Mouse (Mus musculus): ENCODE data around the gene Scfd2. TPM values are rescaled to one million over a fixed set of nuclear protein-coding genes. Genes with fewer than 3 reads are reported as not detected.

Gene Scfd2
- polyA plus RNA-seq, 1 experiment = 0.18 TPM

DNA sequence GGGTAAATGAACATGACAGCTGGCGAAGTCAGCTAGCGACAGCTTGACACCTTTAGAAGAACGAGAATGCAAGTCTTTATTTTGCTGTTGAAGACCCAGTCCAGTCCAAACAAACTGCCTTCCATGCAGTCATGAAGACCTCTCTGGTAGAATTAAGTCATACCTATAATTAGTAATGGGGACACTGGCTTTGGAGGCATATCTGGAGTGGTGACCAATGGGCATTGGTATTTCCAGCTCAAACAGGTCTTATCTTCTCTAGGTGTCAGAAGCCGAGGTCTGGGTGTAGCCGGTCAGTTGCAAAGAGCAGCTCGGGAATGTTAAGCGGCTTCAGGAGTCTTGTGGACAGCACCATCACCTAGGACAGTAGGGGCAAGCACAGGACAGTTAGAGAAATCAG is 325.5 kb downstream of the Scfd2 start:
- no peak overlapping the region for H3K4me3 ChIP-seq (replicated peaks)
- H3K36me3 ChIP-seq (ENCODE audit: control insufficient read depth) = no peaks in the 10 kb centered on the region
- TF ChIP-seq TAL1 (IDR thresholded peaks at IDR 0.05; ENCODE audit: low read length) (no peak), GATA1 (IDR thresholded peaks at IDR 0.05; ENCODE audit: low read length) (no peak)
- no peaks in the 10 kb centered on the region for H3K4me1 ChIP-seq (ENCODE audit: control insufficient read depth)
- no peaks in the 10 kb centered on the region for H3K9me3 ChIP-seq (ENCODE audit: control insufficient read depth, low read length)
- H3K27me3 ChIP-seq (ENCODE audit: control insufficient read depth) = no peaks in the 10 kb centered on the region

DNA sequence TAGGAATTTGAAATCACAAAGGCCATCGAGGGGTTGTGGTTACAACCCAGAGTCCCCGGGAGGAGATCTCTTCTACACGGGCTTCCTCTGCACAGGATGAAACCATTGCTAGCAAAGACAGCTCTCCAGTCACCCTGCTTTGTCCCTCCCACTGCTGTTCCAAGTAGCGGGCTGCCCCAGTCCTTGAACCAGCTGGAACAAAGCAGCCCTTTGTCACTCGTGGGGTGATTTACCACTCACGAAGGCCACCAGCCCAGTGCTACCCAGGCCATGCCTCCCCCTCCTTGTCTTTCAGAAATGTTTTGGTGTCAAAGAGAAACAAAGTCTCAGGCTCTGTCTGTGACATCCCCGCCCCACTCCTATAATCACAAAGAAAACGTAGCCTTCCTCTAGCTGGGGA is 326.1 kb downstream of the Scfd2 start:
- no peak overlapping the region for H3K4me3 ChIP-seq (replicated peaks)
- no peaks in the 10 kb centered on the region for H3K27me3 ChIP-seq (ENCODE audit: control insufficient read depth)
- TF ChIP-seq GATA1 (IDR thresholded peaks at IDR 0.05; ENCODE audit: low read length) (no peak), TAL1 (IDR thresholded peaks at IDR 0.05; ENCODE audit: low read length) (no peak)
- H3K4me1 ChIP-seq (ENCODE audit: control insufficient read depth) = no peaks in the 10 kb centered on the region
- H3K9me3 ChIP-seq (ENCODE audit: control insufficient read depth, low read length) = no peaks in the 10 kb centered on the region
- H3K36me3 ChIP-seq (ENCODE audit: control insufficient read depth) = no peaks in the 10 kb centered on the region

DNA sequence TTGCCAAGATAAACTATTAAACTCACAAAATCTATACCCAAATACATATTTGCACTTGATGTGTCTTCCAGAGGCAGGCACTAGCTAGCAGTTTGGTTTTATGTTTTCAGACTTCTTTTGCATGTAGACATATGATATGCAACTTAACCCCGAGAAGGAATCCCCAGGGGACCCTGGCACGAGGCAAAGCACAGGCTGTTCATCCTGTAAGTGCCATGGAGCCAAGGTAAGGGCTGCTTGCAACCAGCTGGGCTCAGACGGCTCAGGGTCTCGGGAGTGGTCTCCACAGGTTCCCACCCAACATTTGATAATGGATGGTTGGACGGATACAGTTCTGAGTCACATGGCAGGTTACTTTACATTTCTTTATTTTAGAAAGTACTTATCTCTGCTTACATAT is 327.1 kb downstream of the Scfd2 start:
- no peaks in the 10 kb centered on the region for H3K4me1 ChIP-seq (ENCODE audit: control insufficient read depth)
- no peak for TF ChIP-seq GATA1 (IDR thresholded peaks at IDR 0.05; ENCODE audit: low read length)
- no peak for TF ChIP-seq TAL1 (IDR thresholded peaks at IDR 0.05; ENCODE audit: low read length)
- H3K27me3 ChIP-seq (ENCODE audit: control insufficient read depth) = no peaks in the 10 kb centered on the region
- H3K4me3 ChIP-seq (replicated peaks) = no peak overlapping the region
- no peaks in the 10 kb centered on the region for H3K9me3 ChIP-seq (ENCODE audit: control insufficient read depth, low read length)
- H3K36me3 ChIP-seq (ENCODE audit: control insufficient read depth) = no peaks in the 10 kb centered on the region; the same call in 1 of the 2 replicates

DNA sequence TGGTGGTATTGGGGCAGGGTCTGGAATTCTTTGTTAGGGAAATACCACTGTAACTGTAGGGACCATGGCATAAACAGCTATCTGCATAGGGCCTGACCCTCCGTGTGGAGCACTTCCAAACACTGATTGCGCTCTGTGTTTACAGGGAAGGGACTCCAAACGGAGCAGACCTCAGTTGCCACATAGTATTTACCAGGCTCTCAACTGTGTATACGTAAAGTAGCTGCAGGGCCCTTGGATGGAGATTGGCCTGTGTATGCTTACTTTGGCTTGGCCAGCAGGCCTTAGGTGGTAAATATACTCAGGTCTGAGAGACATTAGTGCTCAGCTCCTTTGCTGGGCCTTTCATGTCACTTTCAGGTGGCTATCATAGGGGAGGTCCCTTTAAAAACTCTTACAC is 329.0 kb downstream of the Scfd2 start:
- TF ChIP-seq TAL1 (IDR thresholded peaks at IDR 0.05; ENCODE audit: low read length) (no peak), GATA1 (IDR thresholded peaks at IDR 0.05; ENCODE audit: low read length) (no peak)
- Histone ChIP-seq H3K36me3 (ENCODE audit: control insufficient read depth) (no peaks in the 10 kb centered on the region; the same call in 1 of the 2 replicates), H3K9me3 (ENCODE audit: control insufficient read depth, low read length) (no peaks in the 10 kb centered on the region), H3K27me3 (ENCODE audit: control insufficient read depth) (no peaks in the 10 kb centered on the region), H3K4me3 (replicated peaks) (no peak overlapping the region), H3K4me1 (ENCODE audit: control insufficient read depth) (no peaks in the 10 kb centered on the region)

DNA sequence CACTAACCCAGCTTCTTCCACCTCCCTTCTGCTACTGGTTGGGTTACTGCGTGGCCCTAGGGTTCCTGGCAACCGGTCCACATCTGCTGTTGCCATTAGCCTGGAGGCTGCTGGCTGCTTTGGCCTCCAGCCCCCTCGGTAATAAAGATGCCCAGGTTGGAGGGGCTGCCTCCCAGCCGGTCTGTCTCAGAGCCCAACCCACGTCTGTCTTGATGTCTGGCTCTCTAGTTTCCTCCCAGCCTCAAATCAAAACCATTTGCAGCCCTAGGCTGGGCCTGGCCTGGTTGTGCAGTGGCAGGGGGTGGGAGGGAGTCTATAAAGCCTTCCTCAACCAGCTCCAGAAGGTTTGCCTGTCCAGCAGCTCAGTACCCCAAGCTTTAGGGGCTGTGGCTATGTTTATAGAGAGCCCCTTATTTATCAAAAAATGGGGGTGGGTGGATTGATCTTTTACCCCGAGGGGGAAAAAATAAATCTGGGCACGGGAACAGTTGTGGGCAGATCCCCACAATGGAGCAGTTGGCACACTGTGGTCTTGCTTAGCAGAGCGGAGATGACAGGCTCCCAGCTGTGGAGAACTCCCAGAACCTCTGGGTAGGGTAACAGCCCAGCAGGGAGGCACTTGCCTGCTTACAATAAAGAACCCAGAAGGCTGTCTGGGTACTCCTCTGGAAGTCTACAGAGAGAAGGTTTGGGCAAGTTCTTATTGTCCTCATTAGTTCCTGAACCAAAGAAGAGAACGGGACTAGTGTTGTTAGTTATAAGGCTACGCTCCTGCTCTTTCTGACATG is 329.8 kb downstream of the Scfd2 start:
- H3K9me3 ChIP-seq (ENCODE audit: control insufficient read depth, low read length) = no peaks in the 10 kb centered on the region
- no peak for TF ChIP-seq GATA1 (IDR thresholded peaks at IDR 0.05; ENCODE audit: low read length)
- no peak for TF ChIP-seq TAL1 (IDR thresholded peaks at IDR 0.05; ENCODE audit: low read length)
- no peaks in the 10 kb centered on the region for H3K4me1 ChIP-seq (ENCODE audit: control insufficient read depth)
- H3K4me3 ChIP-seq (replicated peaks) = no peak overlapping the region
- peaks cover 6% of the 10 kb centered on the region for H3K27me3 ChIP-seq (ENCODE audit: control insufficient read depth)
- no peaks in the 10 kb centered on the region; the same call in 1 of the 2 replicates for H3K36me3 ChIP-seq (ENCODE audit: control insufficient read depth)

DNA sequence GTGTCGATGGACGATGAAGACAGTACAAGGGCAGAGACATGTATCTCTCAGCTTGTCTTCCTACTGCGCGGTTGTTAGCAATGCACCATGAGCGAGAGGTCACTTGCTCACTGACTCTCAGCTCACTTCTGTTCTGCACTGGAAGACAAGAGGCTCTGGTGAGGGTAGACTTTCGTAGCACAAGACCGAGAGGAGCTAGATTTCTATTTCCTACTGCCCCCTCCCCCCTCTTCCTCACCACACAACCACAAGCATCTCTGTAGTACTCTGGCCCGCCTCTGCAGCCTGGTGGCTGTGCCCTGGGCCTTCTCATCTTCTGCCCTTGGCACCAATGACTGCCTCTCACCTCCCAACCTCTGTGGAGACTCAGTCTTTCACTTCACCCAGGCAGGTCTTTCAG is 331.1 kb downstream of the Scfd2 start:
- H3K27me3 ChIP-seq (ENCODE audit: control insufficient read depth) = peaks cover 19% of the 10 kb centered on the region
- no peak overlapping the region for H3K4me3 ChIP-seq (replicated peaks)
- H3K9me3 ChIP-seq (ENCODE audit: control insufficient read depth, low read length) = no peaks in the 10 kb centered on the region
- TF ChIP-seq TAL1 (IDR thresholded peaks at IDR 0.05; ENCODE audit: low read length) (no peak), GATA1 (IDR thresholded peaks at IDR 0.05; ENCODE audit: low read length) (no peak)
- no peaks in the 10 kb centered on the region; the same call in 1 of the 2 replicates for H3K36me3 ChIP-seq (ENCODE audit: control insufficient read depth)
- H3K4me1 ChIP-seq (ENCODE audit: control insufficient read depth) = peaks cover 4% of the 10 kb centered on the region

DNA sequence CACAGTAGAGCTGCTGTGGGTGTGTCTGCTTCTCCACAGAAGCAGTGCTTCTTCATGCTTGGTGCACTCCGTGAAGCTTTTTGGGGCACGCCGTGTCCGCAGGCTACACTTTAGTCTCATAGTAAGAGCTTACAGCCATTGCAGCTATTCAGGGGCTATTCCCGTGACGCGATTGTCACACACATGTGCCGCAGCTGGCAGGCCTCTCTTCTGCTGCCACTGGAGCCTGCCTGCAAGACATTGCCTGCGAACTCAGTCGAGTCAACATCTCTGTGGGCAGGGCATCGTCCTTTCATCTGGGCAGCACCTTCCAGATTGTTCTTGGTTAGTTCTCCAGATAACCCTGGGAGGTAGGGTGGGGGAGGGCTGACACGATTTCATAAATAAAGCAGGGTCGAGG is 331.8 kb downstream of the Scfd2 start:
- Histone ChIP-seq H3K36me3 (ENCODE audit: control insufficient read depth) (no peaks in the 10 kb centered on the region; the same call in 1 of the 2 replicates), H3K27me3 (ENCODE audit: control insufficient read depth) (peaks cover 26% of the 10 kb centered on the region), H3K9me3 (ENCODE audit: control insufficient read depth, low read length) (no peaks in the 10 kb centered on the region), H3K4me1 (ENCODE audit: control insufficient read depth) (peaks cover 11% of the 10 kb centered on the region), H3K4me3 (replicated peaks) (no peak overlapping the region)
- no peak for TF ChIP-seq TAL1 (IDR thresholded peaks at IDR 0.05; ENCODE audit: low read length)

DNA sequence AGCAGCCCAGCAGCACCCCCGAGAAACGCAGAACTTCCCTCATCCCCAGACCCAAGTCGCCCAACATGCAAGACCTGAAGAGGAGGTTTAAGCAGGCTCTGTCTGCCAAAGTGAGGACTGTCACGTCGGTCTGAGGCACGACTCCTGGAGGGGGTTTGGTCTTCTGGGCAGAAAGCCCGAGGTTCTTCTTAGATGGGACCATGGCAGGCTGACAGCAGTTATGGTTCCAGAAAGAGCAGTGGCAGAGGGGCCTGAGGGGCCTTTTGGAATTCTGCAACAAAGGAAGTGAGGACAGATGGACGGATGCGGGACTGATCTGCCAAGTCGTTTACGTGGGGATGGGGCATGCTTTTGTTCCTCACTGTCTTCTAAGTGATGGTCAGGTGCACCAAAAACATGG is 333.1 kb downstream of the Scfd2 start:
- peaks cover 23% of the 10 kb centered on the region for H3K4me1 ChIP-seq (ENCODE audit: control insufficient read depth)
- no peak overlapping the region for H3K4me3 ChIP-seq (replicated peaks)
- H3K9me3 ChIP-seq (ENCODE audit: control insufficient read depth, low read length) = no peaks in the 10 kb centered on the region
- H3K36me3 ChIP-seq (ENCODE audit: control insufficient read depth) = no peaks in the 10 kb centered on the region; the same call in 1 of the 2 replicates
- no peak for TF ChIP-seq GATA1 (IDR thresholded peaks at IDR 0.05; ENCODE audit: low read length)
- peaks cover 40% of the 10 kb centered on the region for H3K27me3 ChIP-seq (ENCODE audit: control insufficient read depth)

DNA sequence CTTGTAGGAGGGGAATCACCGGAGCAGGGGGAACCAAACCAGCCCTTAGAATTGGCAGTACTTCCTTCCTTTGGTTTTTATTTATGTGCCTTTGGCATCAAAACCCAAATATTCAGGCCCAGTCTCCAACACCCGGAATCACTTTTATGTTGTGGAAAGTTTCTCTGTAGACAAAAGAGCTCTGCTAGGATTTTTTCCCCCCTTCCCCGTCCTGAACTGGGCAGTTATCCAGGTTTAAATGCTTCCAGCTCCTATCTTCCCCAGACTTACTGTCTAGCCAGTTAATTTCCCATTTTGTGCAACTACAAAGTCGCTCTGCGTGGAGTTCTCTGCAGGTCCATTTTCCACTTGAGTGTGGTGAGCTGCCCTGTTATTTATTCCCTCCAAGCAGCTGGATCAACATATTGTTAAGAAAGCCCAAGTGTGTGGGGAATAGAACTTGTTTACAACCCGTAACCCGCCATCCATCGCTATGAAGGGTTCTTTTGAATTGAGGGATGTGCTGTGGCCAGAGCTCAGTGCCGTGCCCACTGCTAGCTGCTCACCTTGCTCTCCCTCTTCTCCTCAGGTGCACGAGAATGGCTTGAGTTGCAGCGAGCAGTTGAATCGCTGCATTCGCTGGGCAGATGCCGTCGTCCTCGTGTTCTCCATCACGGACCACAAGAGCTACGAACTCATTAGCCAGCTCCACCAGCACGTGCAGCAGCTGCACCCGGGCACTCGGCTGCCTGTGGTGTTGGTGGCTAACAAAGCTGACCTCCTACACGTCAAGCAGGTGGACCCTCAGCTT is 333.8 kb downstream of the Scfd2 start:
- H3K36me3 ChIP-seq (ENCODE audit: control insufficient read depth) = no peaks in the 10 kb centered on the region; the same call in 1 of the 2 replicates
- peaks cover 44% of the 10 kb centered on the region for H3K27me3 ChIP-seq (ENCODE audit: control insufficient read depth)
- peaks cover 23% of the 10 kb centered on the region for H3K4me1 ChIP-seq (ENCODE audit: control insufficient read depth)
- no peak overlapping the region for H3K4me3 ChIP-seq (replicated peaks)
- TF ChIP-seq GATA1 (IDR thresholded peaks at IDR 0.05; ENCODE audit: low read length) (no peak), TAL1 (IDR thresholded peaks at IDR 0.05; ENCODE audit: low read length) (no peak)
- H3K9me3 ChIP-seq (ENCODE audit: control insufficient read depth, low read length) = no peaks in the 10 kb centered on the region

Measured in erythroblast, embryonic 14.5 days (primary cell).